Mouse (Mus musculus) embryonic facial prominence, embryonic 15.5 days (tissue): Measurements from ENCODE around the gene Rab40b. TPM values are rescaled to one million over a fixed set of nuclear protein-coding genes. Genes with fewer than 3 reads are reported as not detected.

Experiments
- ATAC-seq: fragments of 200-750 bp; cut with Nextera tagmentation; 2 replicates; pipeline ENCODE4 v1.8.0; 2017; ENCODE audit warnings: low read depth, moderate TSS enrichment; ENCODE audit not compliant: insufficient number of reproducible peaks, low FRiP score, low TSS enrichment
- H3K27ac ChIP-seq: fragments of 300-500 bp; sonication (generic); replicated peaks from 2 replicates; pipeline ENCODE4 v1.5.1; 2015; ENCODE audit warnings: mild to moderate bottlenecking, inconsistent platforms
- H3K27me3 ChIP-seq: fragments of 300-500 bp; sonication (generic); 2 replicates; pipeline ENCODE4 v1.6.1; 2015; ENCODE audit warnings: inconsistent platforms
- H3K36me3 ChIP-seq: fragments of 300-500 bp; sonication (generic); 2 replicates; pipeline ENCODE4 v1.6.1; 2015; ENCODE audit warnings: mild to moderate bottlenecking, inconsistent platforms
- H3K4me1 ChIP-seq: fragments of 300-500 bp; sonication (generic); 2 replicates; pipeline ENCODE4 v1.6.1; 2015; ENCODE audit warnings: inconsistent platforms
- H3K4me2 ChIP-seq: fragments of 300-500 bp; sonication (generic); replicated peaks from 2 replicates; pipeline ENCODE4 v1.6.1; 2015; ENCODE audit warnings: mild to moderate bottlenecking, inconsistent platforms
- H3K4me3 ChIP-seq: fragments of 300-500 bp; sonication (generic); replicated peaks from 2 replicates; pipeline ENCODE4 v1.5.1; 2015; ENCODE audit warnings: mild to moderate bottlenecking, inconsistent platforms
- H3K9ac ChIP-seq: fragments of 300-500 bp; sonication (generic); 2 replicates; pipeline ENCODE4 v1.6.1; 2015; ENCODE audit warnings: inconsistent platforms
- H3K9me3 ChIP-seq: fragments of 300-500 bp; sonication (generic); replicated peaks from 2 replicates; pipeline ENCODE4 v1.6.1; 2016; ENCODE audit warnings: inconsistent platforms
- WGBS: fragments of 180-500 bp; shearing (Covaris S2); methylation state at CpG from one replicate; pipeline ENCODE4 v1.1.7; 2015; 5-methylcytosine and 5-hydroxymethylcytosine counted together
- polyA plus RNA-seq: library from polyadenylated mRNA; unstranded; fragments of >200 nt; fragmentation: Nextera tagmentation; extraction: Ambion mirVana; gene quantifications from 2 replicates; pipeline ENCODE4 v1.2.1, GENCODE M21; 2015

The Rab40b gene
- polyA plus RNA-seq: 25.9 and 29.3 TPM in 2 replicates

- H3K27ac ChIP-seq: peak within 1 kb of the TSS; percentile 79
- peak within 1 kb of the TSS; percentile 76 for H3K4me3 ChIP-seq
- no peaks in the 10 kb centered on the region for H3K36me3 ChIP-seq
- peaks cover 10% of the 10 kb centered on the region for H3K4me1 ChIP-seq
- peak within 1 kb of the TSS; percentile 51 for H3K9ac ChIP-seq
- peak within 1 kb of the TSS; percentile 92 for H3K4me2 ChIP-seq
- ATAC-seq: peak; percentile 100
- 3% methylated on average over 61 of the region's 61 CpGs for WGBS
- H3K27me3 ChIP-seq: no peaks in the 10 kb centered on the region
- no peaks in the 10 kb centered on the region for H3K9me3 ChIP-seq
Observed at GRCm38 (mm10) chr11:121387750-121388553, at the start of gene Rab40b. TSS of gene Rab40b (minus strand) at chr11:121388251.

- no peak overlapping the region for H3K4me2 ChIP-seq
- no peaks in the 10 kb centered on the region for H3K9me3 ChIP-seq
- H3K27me3 ChIP-seq: no peaks in the 10 kb centered on the region
- H3K36me3 ChIP-seq: no peaks in the 10 kb centered on the region
- H3K27ac ChIP-seq: no peak overlapping the region
- 64% methylated on average over 5 of the region's 5 CpGs for WGBS
- no peak overlapping the region for H3K9ac ChIP-seq
- peaks cover 13% of the 10 kb centered on the region for H3K4me1 ChIP-seq
- no peak for ATAC-seq
- no peak overlapping the region for H3K4me3 ChIP-seq
Observed at GRCm38 (mm10) chr11:121437236-121437635, 49.2 kb upstream of the Rab40b start.

- H3K27me3 ChIP-seq: no peaks in the 10 kb centered on the region
- H3K4me2 ChIP-seq: peak within 1 kb of the TSS; percentile 73
- peaks cover 13% of the 10 kb centered on the region for H3K4me1 ChIP-seq
- H3K36me3 ChIP-seq: peaks cover 10% of the 10 kb centered on the region; the same call in 1 of the 2 replicates
- H3K9me3 ChIP-seq: no peaks in the 10 kb centered on the region
- ATAC-seq: peak; percentile 90
- peak within 1 kb of the TSS; percentile 42 for H3K4me3 ChIP-seq
- 6% methylated on average over 30 of the region's 30 CpGs for WGBS
- H3K9ac ChIP-seq: peak within 1 kb of the TSS; percentile 21
- H3K27ac ChIP-seq: no peak within 1 kb of the TSS
Observed at GRCm38 (mm10) chr11:121434156-121435155, 46.4 kb upstream of the Rab40b start, which contains the start of gene Fn3k. TSS of gene Fn3k (plus strand) at chr11:121434913.

GRCm38 (mm10) chr11:121433397-121433796 lies 45.3 kb upstream of the Rab40b start:
- 69% methylated on average over 4 of the region's 4 CpGs for WGBS
- no peaks in the 10 kb centered on the region for H3K27me3 ChIP-seq
- ATAC-seq: 0 out of 2 replicates have a peak, but pooled peaks have one; percentile 22
- peaks cover 20% of the 10 kb centered on the region for H3K36me3 ChIP-seq
- H3K4me3 ChIP-seq: no peak overlapping the region
- peaks cover 13% of the 10 kb centered on the region for H3K4me1 ChIP-seq
- H3K9ac ChIP-seq: no peak overlapping the region
- H3K4me2 ChIP-seq: no peak overlapping the region
- no peaks in the 10 kb centered on the region for H3K9me3 ChIP-seq
- H3K27ac ChIP-seq: no peak overlapping the region

GRCm38 (mm10) chr11:121421553-121422173 lies 33.6 kb upstream of the Rab40b start:
- ATAC-seq: peak; percentile 45; the same call in 1 of the 2 replicates
- H3K27ac ChIP-seq: peak overlapping the region; percentile 63
- peaks cover 9% of the 10 kb centered on the region for H3K4me1 ChIP-seq
- 0 out of 2 replicates have a peak, but pooled peaks cover 3% of the 10 kb centered on the region for H3K36me3 ChIP-seq
- H3K27me3 ChIP-seq: no peaks in the 10 kb centered on the region
- H3K4me3 ChIP-seq: peak overlapping the region; percentile 83
- under 1% methylated on average over 28 of the region's 28 CpGs for WGBS
- peak overlapping the region; percentile 81 for H3K4me2 ChIP-seq
- H3K9ac ChIP-seq: peak overlapping the region; percentile 58
- H3K9me3 ChIP-seq: no peaks in the 10 kb centered on the region

- no peaks in the 10 kb centered on the region for H3K27me3 ChIP-seq
- peak within 1 kb of the TSS; percentile 58 for H3K9ac ChIP-seq
- H3K4me1 ChIP-seq: peaks cover 9% of the 10 kb centered on the region
- no peaks in the 10 kb centered on the region for H3K9me3 ChIP-seq
- peak within 1 kb of the TSS; percentile 83 for H3K4me3 ChIP-seq
- 2% methylated on average over 28 of the region's 28 CpGs for WGBS
- H3K36me3 ChIP-seq: 0 out of 2 replicates have a peak, but pooled peaks cover 3% of the 10 kb centered on the region
- H3K4me2 ChIP-seq: peak within 1 kb of the TSS; percentile 81
- peak within 1 kb of the TSS; percentile 85 for H3K27ac ChIP-seq
- ATAC-seq: peak; percentile 99
Observed at GRCm38 (mm10) chr11:121420830-121421552, 32.9 kb upstream of the Rab40b start, which contains the start of gene Fn3krp. TSS of gene Fn3krp (plus strand) at chr11:121421401.

- ATAC-seq: no peak
- Histone ChIP-seq H3K27ac (no peak overlapping the region; the same call in 1 of the 2 replicates), H3K27me3 (no peaks in the 10 kb centered on the region), H3K4me1 (peaks cover 9% of the 10 kb centered on the region), H3K9ac (no peak overlapping the region), H3K4me3 (peak overlapping the region; percentile 83), H3K36me3 (0 out of 2 replicates have a peak, but pooled peaks cover 3% of the 10 kb centered on the region), H3K4me2 (peak overlapping the region; percentile 81), H3K9me3 (no peaks in the 10 kb centered on the region)
- 48% methylated on average over 5 of the region's 5 CpGs for WGBS
Observed at GRCm38 (mm10) chr11:121420379-121420778, 32.3 kb upstream of the Rab40b start.

GRCm38 (mm10) chr11:121418932-121419331 lies 30.9 kb upstream of the Rab40b start:
- peaks cover 9% of the 10 kb centered on the region for H3K4me1 ChIP-seq
- 44% methylated on average over 2 of the region's 2 CpGs for WGBS

GRCm38 (mm10) chr11:121417971-121418370 lies 29.9 kb upstream of the Rab40b start:
- ATAC-seq: no peak
- H3K9ac ChIP-seq: no peak overlapping the region
- WGBS: 80% methylated on average over 5 of the region's 5 CpGs
- no peaks in the 10 kb centered on the region for H3K9me3 ChIP-seq
- H3K27me3 ChIP-seq: no peaks in the 10 kb centered on the region
- peaks cover 9% of the 10 kb centered on the region for H3K4me1 ChIP-seq
- H3K36me3 ChIP-seq: no peaks in the 10 kb centered on the region
- no peak overlapping the region for H3K27ac ChIP-seq
- H3K4me3 ChIP-seq: no peak overlapping the region
- no peak overlapping the region for H3K4me2 ChIP-seq

More at GRCm38 (mm10) chr11:121418932-121419331, 30.9 kb upstream of the Rab40b start:
- H3K36me3 ChIP-seq: no peaks in the 10 kb centered on the region
- ATAC-seq: no peak
- no peak overlapping the region for H3K27ac ChIP-seq
- H3K9ac ChIP-seq: no peak overlapping the region
- no peaks in the 10 kb centered on the region for H3K27me3 ChIP-seq
- no peak overlapping the region for H3K4me2 ChIP-seq
- H3K4me3 ChIP-seq: no peak overlapping the region
- H3K9me3 ChIP-seq: no peaks in the 10 kb centered on the region

- no peaks in the 10 kb centered on the region for H3K36me3 ChIP-seq
- no peaks in the 10 kb centered on the region for H3K9me3 ChIP-seq
- WGBS: 55% methylated on average over 5 of the region's 5 CpGs
- no peak overlapping the region for H3K9ac ChIP-seq
- H3K27me3 ChIP-seq: no peaks in the 10 kb centered on the region
- no peak for ATAC-seq
- peaks cover under 1% of the 10 kb centered on the region; the same call in 1 of the 2 replicates for H3K4me1 ChIP-seq
- H3K4me2 ChIP-seq: no peak overlapping the region
- H3K4me3 ChIP-seq: no peak overlapping the region
- H3K27ac ChIP-seq: no peak overlapping the region
Observed at GRCm38 (mm10) chr11:121415351-121415750, 27.3 kb upstream of the Rab40b start.
